Mouse (Mus musculus): Measurements from ENCODE around the gene Dgcr8. TPM values are rescaled to one million over a fixed set of nuclear protein-coding genes. Genes with fewer than 3 reads are reported as not detected.

The Dgcr8 gene
- polyA plus RNA-seq, 1 experiment from 2014 or later, result 36.7 TPM

DNA sequence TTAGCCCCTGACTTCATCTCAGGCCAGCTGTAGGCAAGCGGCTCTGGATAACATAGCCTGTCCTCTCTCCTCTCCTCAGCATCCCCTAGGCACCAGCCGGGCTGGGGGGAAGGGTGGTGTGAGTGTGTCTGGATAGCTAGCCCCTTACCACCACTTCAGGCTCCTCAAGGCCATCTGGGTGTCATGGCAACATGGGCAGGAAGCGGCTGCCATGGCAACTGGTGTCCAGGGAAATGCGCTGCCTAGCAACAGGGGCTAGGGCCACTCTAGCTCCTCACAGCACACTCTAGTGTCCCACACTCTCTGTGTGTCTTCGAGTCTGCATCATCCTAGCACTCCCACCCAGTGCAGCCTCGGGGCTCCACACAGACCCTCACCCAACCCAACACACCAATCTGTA lies 75.4 kb downstream of the Dgcr8 start:
- H3K27ac ChIP-seq, result peak overlapping the region; percentile 62
- H3K4me1 ChIP-seq, result peaks cover 36% of the 10 kb centered on the region
- H3K27me3 ChIP-seq (replicated peaks), result no peaks in the 10 kb centered on the region
- peak overlapping the region; percentile 5; the same call in 1 of the 2 replicates for H3K9ac ChIP-seq
- 0 out of 2 replicates have a peak overlapping the region, but pooled peaks have one; percentile 5 for H3K4me3 ChIP-seq
- no peaks in the 10 kb centered on the region for H3K36me3 ChIP-seq
- H3K9me3 ChIP-seq, result no peaks in the 10 kb centered on the region
- WGBS, result 20% methylated on average over 6 of the region's 6 CpGs
- H3K4me2 ChIP-seq (replicated peaks), result peak overlapping the region; percentile 52
- ATAC-seq (ENCODE audit: low FRiP score, low read depth), result peak; percentile 90

DNA sequence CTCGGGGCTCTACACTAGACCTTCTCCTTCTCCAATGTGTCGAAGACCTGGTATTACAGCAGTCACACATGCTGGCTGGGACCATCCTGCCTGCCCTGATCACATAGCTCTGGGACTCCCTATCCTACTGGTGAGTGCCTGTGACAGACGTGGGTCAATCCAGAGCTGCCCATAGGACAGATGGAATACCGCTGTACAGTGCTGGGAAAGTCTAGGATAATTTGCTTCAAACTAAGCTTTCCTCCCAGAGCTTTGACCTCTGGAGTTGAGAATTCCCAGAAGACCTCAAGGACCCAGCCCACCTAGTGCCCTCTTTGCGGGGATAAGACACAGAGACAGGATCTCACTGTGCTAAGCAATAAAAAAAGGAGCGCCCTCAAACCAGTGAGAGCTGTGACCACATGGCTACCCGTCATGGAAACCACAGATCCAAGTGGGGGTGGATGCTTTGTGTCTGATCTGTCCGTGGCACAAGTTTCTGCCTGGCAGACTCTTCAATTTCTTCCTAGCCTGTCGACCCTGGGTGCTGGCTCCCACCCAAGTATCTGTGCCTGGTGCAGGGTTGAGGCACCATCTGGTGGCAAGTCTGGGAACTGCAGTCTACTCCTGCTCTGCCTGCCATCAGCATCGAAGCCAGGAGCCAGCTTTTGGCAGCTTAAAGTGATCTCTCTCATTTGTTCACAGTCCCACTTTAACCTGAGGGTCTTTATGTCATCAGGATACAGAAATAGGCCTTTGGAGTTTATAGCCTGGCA lies 77.5 kb downstream of the Dgcr8 start:
- 47% methylated on average over 10 of the region's 10 CpGs for WGBS
- Histone ChIP-seq H3K27me3 (replicated peaks) (no peaks in the 10 kb centered on the region), H3K27ac (no peak overlapping the region), H3K4me3 (no peak overlapping the region), H3K9me3 (no peaks in the 10 kb centered on the region), H3K36me3 (no peaks in the 10 kb centered on the region), H3K4me2 (replicated peaks) (no peak overlapping the region), H3K9ac (no peak overlapping the region), H3K4me1 (peaks cover 37% of the 10 kb centered on the region)
- 0 out of 2 replicates have a peak, but pooled peaks have one; percentile 10 for ATAC-seq (ENCODE audit: low FRiP score, low read depth)

DNA sequence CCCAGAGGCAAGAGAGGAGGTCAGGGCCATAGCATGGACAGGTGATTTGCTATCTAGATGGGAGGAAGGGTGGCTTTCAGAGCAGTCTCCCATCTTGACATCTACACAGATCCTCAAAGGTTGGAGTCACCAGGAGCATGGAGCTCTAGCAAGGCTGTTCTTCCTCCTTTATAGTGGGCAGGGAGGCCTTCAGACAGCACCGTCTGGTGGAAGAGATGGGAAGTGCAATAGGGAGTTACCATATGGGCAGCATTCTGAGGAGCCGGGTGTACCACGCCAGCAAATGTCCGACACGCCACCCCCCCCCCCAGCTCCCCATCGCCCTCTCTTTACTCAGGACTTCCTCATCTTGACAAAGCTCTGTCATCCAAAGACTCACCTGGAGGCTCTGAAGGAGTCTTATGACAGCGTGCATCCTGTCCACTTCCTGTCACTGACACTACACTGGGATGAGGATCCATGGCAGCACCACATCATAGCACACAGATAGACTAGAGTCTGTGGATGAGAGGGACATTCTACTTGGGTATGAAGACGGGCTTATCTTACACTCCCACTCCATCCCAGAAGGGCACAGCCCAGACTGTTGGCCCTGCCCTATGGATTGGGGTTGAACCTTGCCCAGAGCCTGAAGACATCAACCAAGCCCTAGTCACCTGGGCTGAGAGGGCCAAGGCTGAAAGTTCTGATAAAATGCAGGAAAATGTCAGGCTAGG lies 78.2 kb downstream of the Dgcr8 start:
- Histone ChIP-seq H3K36me3 (no peaks in the 10 kb centered on the region), H3K9ac (no peak overlapping the region), H3K4me1 (peaks cover 37% of the 10 kb centered on the region), H3K9me3 (no peaks in the 10 kb centered on the region), H3K4me2 (replicated peaks) (no peak overlapping the region), H3K27me3 (replicated peaks) (no peaks in the 10 kb centered on the region), H3K4me3 (no peak overlapping the region), H3K27ac (no peak overlapping the region)
- ATAC-seq (ENCODE audit: low FRiP score, low read depth), result no peak
- WGBS, result 23% methylated on average over 8 of the region's 8 CpGs

MicroRNA genes within 50 kb of the gene (microRNA counts, 519-probe panel; counts per million panel counts)
- 342 counts per million, percentile 67 among the panel's probes with 10 or more counts for microRNA mmu-miR-1306
- microRNA mmu-miR-185, result 4,362 counts per million, percentile 79 among the panel's probes with 10 or more counts

Small RNAs within 50 kb of the gene (microRNA-seq; reads per million reads assigned to microRNA genes)
- 2.2 reads per million, percentile 1 among the genes with 10 or more reads in this experiment for gene Gm24572
- 325 reads per million, percentile 67 among the genes with 10 or more reads in this experiment for gene Mir1306
- gene Mir185, result 239 reads per million, percentile 62 among the genes with 10 or more reads in this experiment

Other genes starting within 250 kb of the Dgcr8 start
- 162 and 171 TPM in 2 replicates for gene Dgcr6, start 236.4 kb downstream of the Dgcr8 start, polyA plus RNA-seq (2016; fragmentation: Nextera tagmentation; extraction: Ambion mirVana)
- gene Prodh, start 199.0 kb downstream of the Dgcr8 start, polyA plus RNA-seq (2016; fragmentation: Nextera tagmentation; extraction: Ambion mirVana), result 6.3 and 7.1 TPM in 2 replicates
- gene Rtn4r, start 161.6 kb downstream of the Dgcr8 start, polyA plus RNA-seq (2016; fragmentation: Nextera tagmentation; extraction: Ambion mirVana), result 15.6 and 16.5 TPM in 2 replicates
- not detected in 2 replicates for gene Ccdc188, start 71.4 kb downstream of the Dgcr8 start, polyA plus RNA-seq (2016; fragmentation: Nextera tagmentation; extraction: Ambion mirVana)
- gene Zdhhc8, start 54.1 kb downstream of the Dgcr8 start, polyA plus RNA-seq (2016; fragmentation: Nextera tagmentation; extraction: Ambion mirVana), result 16.7 and 17.7 TPM in 2 replicates
- 95.4 and 106 TPM in 2 replicates for gene Trmt2a, start 40.6 kb downstream of the Dgcr8 start, polyA plus RNA-seq (2016; fragmentation: Nextera tagmentation; extraction: Ambion mirVana)
- gene Ranbp1, start 40.5 kb downstream of the Dgcr8 start, polyA plus RNA-seq (2016; fragmentation: Nextera tagmentation; extraction: Ambion mirVana), result 701 and 706 TPM in 2 replicates
- gene Gm49776, start 30.9 kb downstream of the Dgcr8 start, polyA plus RNA-seq (2016; fragmentation: Nextera tagmentation; extraction: Ambion mirVana), result 2.8 and 4.7 TPM in 2 replicates
- 59.1 and 60.0 TPM in 2 replicates for gene Tango2, start 58.9 kb upstream of the Dgcr8 start, polyA plus RNA-seq (2016; fragmentation: Nextera tagmentation; extraction: Ambion mirVana)
- gene Arvcf, start 58.9 kb upstream of the Dgcr8 start, polyA plus RNA-seq (2016; fragmentation: Nextera tagmentation; extraction: Ambion mirVana), result 114 and 118 TPM in 2 replicates
- gene Txnrd2, start 137.1 kb upstream of the Dgcr8 start, polyA plus RNA-seq (2016; fragmentation: Nextera tagmentation; extraction: Ambion mirVana), result 20.5 and 24.8 TPM in 2 replicates
- gene Comt, start 137.6 kb upstream of the Dgcr8 start, polyA plus RNA-seq (2016; fragmentation: Nextera tagmentation; extraction: Ambion mirVana), result 68.6 and 70.9 TPM in 2 replicates
- gene Gnb1l, start 209.5 kb upstream of the Dgcr8 start, polyA plus RNA-seq (2016; fragmentation: Nextera tagmentation; extraction: Ambion mirVana), result 11.2 and 12.9 TPM in 2 replicates
- 1.7 and 2.2 TPM in 2 replicates for gene Rtl10, start 209.7 kb upstream of the Dgcr8 start, polyA plus RNA-seq (2016; fragmentation: Nextera tagmentation; extraction: Ambion mirVana)

All from neural tube, embryonic 12.5 days (tissue).